Mouse (Mus musculus) urinary bladder, adult 18-20 months (tissue): ENCODE data around the gene Frmd4a.

Source experiments
- DNase-seq, 2 experiments: peaks; one replicate each; pipeline ENCODE4 v3.0.0; 2022; ENCODE audit warnings: low spot score in 2 of 2, mixed read lengths in 2 of 2

The Frmd4a gene

GRCm38 (mm10) chr2:4522769-4523487 is 505.4 kb downstream of the Frmd4a start:
- no peak for DNase-seq

- DNase-seq, result no peak
These were observed 509.6 kb downstream of the Frmd4a start for GRCm38 (mm10) chr2:4527094-4527493.

GRCm38 (mm10) chr2:4529254-4529729 is 511.8 kb downstream of the Frmd4a start:
- DNase-seq, result no peak

GRCm38 (mm10) chr2:4531533-4532197 is 514.1 kb downstream of the Frmd4a start:
- no peak for DNase-seq

- no peak for DNase-seq
These were observed 514.7 kb downstream of the Frmd4a start for GRCm38 (mm10) chr2:4532198-4532568.

GRCm38 (mm10) chr2:4532945-4533344 is 515.4 kb downstream of the Frmd4a start:
- no peak for DNase-seq

- DNase-seq, result no peak
These were observed 517.8 kb downstream of the Frmd4a start for GRCm38 (mm10) chr2:4535187-4535864.

GRCm38 (mm10) chr2:4541330-4541729 is 523.8 kb downstream of the Frmd4a start:
- DNase-seq, result no peak

- DNase-seq, result no peak
These were observed 524.5 kb downstream of the Frmd4a start for GRCm38 (mm10) chr2:4541844-4542628.

- DNase-seq, result peak in 1 of 2 experiments; percentile 37
These were observed 525.3 kb downstream of the Frmd4a start for GRCm38 (mm10) chr2:4542629-4543416.

GRCm38 (mm10) chr2:4543417-4543775 is 525.9 kb downstream of the Frmd4a start:
- DNase-seq, result no peak

GRCm38 (mm10) chr2:4544360-4544759 is 526.8 kb downstream of the Frmd4a start:
- no peak for DNase-seq

GRCm38 (mm10) chr2:4545261-4545660 is 527.7 kb downstream of the Frmd4a start:
- DNase-seq, result no peak

GRCm38 (mm10) chr2:4547003-4547662 is 529.6 kb downstream of the Frmd4a start:
- DNase-seq, result no peak

- DNase-seq, result no peak
These were observed 531.8 kb downstream of the Frmd4a start for GRCm38 (mm10) chr2:4549271-4549670.

GRCm38 (mm10) chr2:4550017-4550763 is 532.7 kb downstream of the Frmd4a start:
- no peak for DNase-seq

GRCm38 (mm10) chr2:4551438-4551837 is 533.9 kb downstream of the Frmd4a start:
- DNase-seq, result no peak

GRCm38 (mm10) chr2:4551866-4552265 is 534.3 kb downstream of the Frmd4a start:
- no peak for DNase-seq

- DNase-seq, result no peak
These were observed 535.0 kb downstream of the Frmd4a start for GRCm38 (mm10) chr2:4552486-4552885.

GRCm38 (mm10) chr2:4555221-4555631 is 537.7 kb downstream of the Frmd4a start:
- DNase-seq, result no peak
